Mouse (Mus musculus) stomach, embryonic 14.5 days (tissue): ENCODE results near the gene Ero1lb. TPM values are rescaled to one million over a fixed set of nuclear protein-coding genes. Genes with fewer than 3 reads are reported as not detected.

Source experiments
- ATAC-seq: fragments of 200-750 bp; cut with Nextera tagmentation; 2 replicates; pipeline ENCODE4 v1.8.0; 2017; ENCODE audit warnings: low read depth, moderate TSS enrichment; ENCODE audit not compliant: insufficient number of reproducible peaks, insufficient read depth, low FRiP score
- H3K27ac ChIP-seq: fragments of 300-500 bp; sonication (generic); 2 replicates; pipeline ENCODE4 v1.5.1; 2014; ENCODE audit warnings: mild to moderate bottlenecking, low read length, moderate library complexity, mixed read lengths
- H3K27me3 ChIP-seq: fragments of 300-500 bp; sonication (generic); 2 replicates; pipeline ENCODE4 v1.6.1; 2014; ENCODE audit warnings: low read length, control low read depth, mixed read lengths; ENCODE audit not compliant: control insufficient read depth, insufficient read depth
- H3K36me3 ChIP-seq: fragments of 300-500 bp; sonication (generic); 2 replicates; pipeline ENCODE4 v1.6.1; 2014; ENCODE audit warnings: mild to moderate bottlenecking, control low read depth, low read length, moderate library complexity, mixed read lengths; ENCODE audit not compliant: control insufficient read depth, insufficient read depth
- H3K4me1 ChIP-seq: fragments of 300-500 bp; sonication (generic); 2 replicates; pipeline ENCODE4 v1.6.1; 2014; ENCODE audit warnings: low read length, control low read depth, mixed read lengths; ENCODE audit not compliant: control insufficient read depth, insufficient read depth
- H3K4me2 ChIP-seq: fragments of 300-500 bp; sonication (generic); replicated peaks from 2 replicates; pipeline ENCODE4 v1.6.1; 2014; ENCODE audit warnings: low read depth, low read length, control low read depth
- H3K4me3 ChIP-seq: fragments of 300-500 bp; sonication (generic); 2 replicates; pipeline ENCODE4 v1.5.1; 2014; ENCODE audit warnings: low read depth, low read length, control low read depth
- H3K9ac ChIP-seq: fragments of 300-500 bp; sonication (generic); replicated peaks from 2 replicates; pipeline ENCODE4 v1.6.1; 2014; ENCODE audit warnings: low read depth, mild to moderate bottlenecking, control low read depth, low read length, moderate library complexity, mixed read lengths
- H3K9me3 ChIP-seq: fragments of 300-500 bp; sonication (generic); 2 replicates; pipeline ENCODE4 v1.6.1; 2016; ENCODE audit warnings: low read depth, low read length, control low read depth; ENCODE audit not compliant: control insufficient read depth
- WGBS: fragments of 180-500 bp; shearing (Covaris S2); extraction: QIAGEN DNeasy Blood & Tissue Kit; methylation state at CpG from one replicate; pipeline ENCODE4 v1.1.7; 2014; 5-methylcytosine and 5-hydroxymethylcytosine counted together
- polyA plus RNA-seq: library from polyadenylated mRNA; unstranded; fragments of >200 nt; fragmentation: Nextera tagmentation; extraction: Ambion mirVana; gene quantifications from 2 replicates; pipeline ENCODE4 v1.2.1, GENCODE M21; 2014

The Ero1lb gene
- polyA plus RNA-seq, 1 experiment from 2014 or later = 8.9 TPM

GRCm38 (mm10) chr13:12540119-12540518 lies 25.6 kb upstream of the Ero1lb start:
- WGBS = 71% methylated on average over 13 of the region's 13 CpGs
- Histone ChIP-seq H3K36me3 (no peaks in the 10 kb centered on the region), H3K9me3 (no peaks in the 10 kb centered on the region), H3K4me1 (peaks cover 11% of the 10 kb centered on the region), H3K4me3 (no peak overlapping the region), H3K4me2 (no peak overlapping the region), H3K9ac (no peak overlapping the region), H3K27ac (no peak overlapping the region), H3K27me3 (no peaks in the 10 kb centered on the region)
- no peak for ATAC-seq

- Histone ChIP-seq H3K27ac (peak overlapping the region; percentile 48; the same call in 1 of the 2 replicates), H3K27me3 (no peaks in the 10 kb centered on the region), H3K9ac (no peak overlapping the region), H3K9me3 (no peaks in the 10 kb centered on the region), H3K4me1 (peaks cover 11% of the 10 kb centered on the region), H3K4me3 (peak overlapping the region; percentile 9), H3K4me2 (peak overlapping the region; percentile 44), H3K36me3 (no peaks in the 10 kb centered on the region)
- WGBS = 4% methylated on average over 23 of the region's 23 CpGs
- peak; percentile 81 for ATAC-seq
These were observed 23.4 kb upstream of the Ero1lb start for GRCm38 (mm10) chr13:12542006-12542981.

GRCm38 (mm10) chr13:12543246-12543645 lies 22.4 kb upstream of the Ero1lb start:
- H3K4me3 ChIP-seq = no peak overlapping the region

GRCm38 (mm10) chr13:12543880-12544568 lies 21.6 kb upstream of the Ero1lb start:
- Histone ChIP-seq H3K4me2 (no peak overlapping the region), H3K36me3 (no peaks in the 10 kb centered on the region), H3K27me3 (no peaks in the 10 kb centered on the region), H3K27ac (no peak overlapping the region), H3K9me3 (no peaks in the 10 kb centered on the region), H3K4me3 (no peak overlapping the region), H3K4me1 (peaks cover 11% of the 10 kb centered on the region), H3K9ac (no peak overlapping the region)
- peak; percentile 56; the same call in 1 of the 2 replicates for ATAC-seq
- 66% methylated on average over 8 of the region's 8 CpGs for WGBS

More at GRCm38 (mm10) chr13:12543246-12543645, 22.4 kb upstream of the Ero1lb start:
- ATAC-seq = no peak
- H3K9me3 ChIP-seq = no peaks in the 10 kb centered on the region
- no peak overlapping the region for H3K9ac ChIP-seq
- WGBS = 62% methylated on average over 5 of the region's 5 CpGs
- no peaks in the 10 kb centered on the region for H3K27me3 ChIP-seq
- no peaks in the 10 kb centered on the region for H3K36me3 ChIP-seq
- H3K4me2 ChIP-seq = no peak overlapping the region
- H3K27ac ChIP-seq = no peak overlapping the region
- H3K4me1 ChIP-seq = peaks cover 11% of the 10 kb centered on the region

- no peaks in the 10 kb centered on the region for H3K36me3 ChIP-seq
- no peak overlapping the region for H3K9ac ChIP-seq
- no peaks in the 10 kb centered on the region for H3K4me1 ChIP-seq
- no peaks in the 10 kb centered on the region for H3K9me3 ChIP-seq
- 61% methylated on average over 4 of the region's 4 CpGs for WGBS
- ATAC-seq = no peak
- H3K27me3 ChIP-seq = no peaks in the 10 kb centered on the region
- no peak overlapping the region for H3K4me2 ChIP-seq
- no peak overlapping the region for H3K4me3 ChIP-seq
- no peak overlapping the region for H3K27ac ChIP-seq
These were observed 11.5 kb upstream of the Ero1lb start for GRCm38 (mm10) chr13:12554211-12554610.

GRCm38 (mm10) chr13:12559044-12559443 lies 6.6 kb upstream of the Ero1lb start:
- Histone ChIP-seq H3K27me3 (no peaks in the 10 kb centered on the region), H3K9me3 (no peaks in the 10 kb centered on the region), H3K4me3 (no peak overlapping the region), H3K4me2 (no peak overlapping the region), H3K4me1 (no peaks in the 10 kb centered on the region), H3K9ac (no peak overlapping the region), H3K36me3 (no peaks in the 10 kb centered on the region), H3K27ac (no peak overlapping the region)
- ATAC-seq = no peak
- WGBS = 52% methylated on average over 3 of the region's 3 CpGs

GRCm38 (mm10) chr13:12559462-12560120 lies 6.1 kb upstream of the Ero1lb start:
- H3K27ac ChIP-seq = no peak overlapping the region
- no peak overlapping the region for H3K4me3 ChIP-seq
- no peaks in the 10 kb centered on the region for H3K9me3 ChIP-seq
- WGBS = 53% methylated on average over 6 of the region's 6 CpGs
- H3K4me1 ChIP-seq = no peaks in the 10 kb centered on the region
- no peaks in the 10 kb centered on the region for H3K27me3 ChIP-seq
- H3K4me2 ChIP-seq = no peak overlapping the region
- no peaks in the 10 kb centered on the region for H3K36me3 ChIP-seq
- H3K9ac ChIP-seq = no peak overlapping the region
- no peak for ATAC-seq

- H3K9me3 ChIP-seq = no peaks in the 10 kb centered on the region
- 58% methylated on average over 2 of the region's 2 CpGs for WGBS
- H3K9ac ChIP-seq = no peak overlapping the region
- H3K27me3 ChIP-seq = no peaks in the 10 kb centered on the region
- no peak overlapping the region for H3K27ac ChIP-seq
- no peak overlapping the region for H3K4me3 ChIP-seq
- no peak overlapping the region for H3K4me2 ChIP-seq
- H3K36me3 ChIP-seq = no peaks in the 10 kb centered on the region
- no peak for ATAC-seq
- H3K4me1 ChIP-seq = no peaks in the 10 kb centered on the region
These were observed 3.9 kb upstream of the Ero1lb start for GRCm38 (mm10) chr13:12561729-12562128.
